Mouse (Mus musculus) embryonic facial prominence, embryonic 10.5 days (tissue): ENCODE results near the gene Crmp1. TPM values are rescaled to one million over a fixed set of nuclear protein-coding genes. Genes with fewer than 3 reads are reported as not detected.

ENCODE experiments used
- DNase-seq: peaks from one replicate; pipeline ENCODE4 v3.0.0-alpha.2; 2017; ENCODE audit warnings: low spot score
- H3K27ac ChIP-seq: fragments of 300-500 bp; sonication (generic); replicated peaks from 2 replicates; pipeline ENCODE4 v1.5.1; 2016; ENCODE audit warnings: mild to moderate bottlenecking
- H3K27me3 ChIP-seq: fragments of 300-500 bp; sonication (generic); replicated peaks from 2 replicates; pipeline ENCODE4 v1.6.1; 2016; ENCODE audit warnings: low read depth, mild to moderate bottlenecking; ENCODE audit not compliant: poor library complexity, severe bottlenecking
- H3K36me3 ChIP-seq: fragments of 300-500 bp; sonication (generic); replicated peaks from 2 replicates; pipeline ENCODE4 v1.6.1; 2016; ENCODE audit warnings: mild to moderate bottlenecking, moderate library complexity
- H3K4me1 ChIP-seq: fragments of 300-500 bp; sonication (generic); 2 replicates; pipeline ENCODE4 v1.6.1; 2016
- H3K4me3 ChIP-seq: fragments of 300-500 bp; sonication (generic); 2 replicates; pipeline ENCODE4 v1.5.1; 2016; ENCODE audit warnings: mild to moderate bottlenecking, moderate library complexity
- H3K9me3 ChIP-seq: fragments of 300-500 bp; sonication (generic); 2 replicates; pipeline ENCODE4 v1.6.1; 2016; ENCODE audit warnings: mild to moderate bottlenecking
- WGBS: fragments of 180-500 bp; shearing (Covaris S2); methylation state at CpG from one replicate; pipeline ENCODE4 v1.1.7; 2016; 5-methylcytosine and 5-hydroxymethylcytosine counted together
- polyA plus RNA-seq: library from polyadenylated mRNA; unstranded; fragments of >200 nt; fragmentation: Nextera tagmentation; extraction: Ambion mirVana; gene quantifications from 2 replicates; pipeline ENCODE4 v1.2.1, GENCODE M21; 2016

The Crmp1 gene
- polyA plus RNA-seq, 1 experiment from 2014 or later = 80.2 TPM

- no peak for DNase-seq
- Histone ChIP-seq H3K27me3 (no peaks in the 10 kb centered on the region), H3K4me3 (no peak overlapping the region), H3K9me3 (no peaks in the 10 kb centered on the region), H3K36me3 (no peaks in the 10 kb centered on the region), H3K27ac (no peak overlapping the region), H3K4me1 (0 out of 2 replicates have a peak, but pooled peaks cover 2% of the 10 kb centered on the region)
- 90% methylated on average over 7 of the region's 7 CpGs for WGBS
These were observed 26.5 kb upstream of the Crmp1 start for GRCm38 (mm10) chr5:37215276-37215675.

GRCm38 (mm10) chr5:37219615-37220014 is 22.1 kb upstream of the Crmp1 start:
- DNase-seq = peak; percentile 13
- Histone ChIP-seq H3K27me3 (no peaks in the 10 kb centered on the region), H3K4me1 (peaks cover 2% of the 10 kb centered on the region; the same call in 1 of the 2 replicates), H3K4me3 (no peak overlapping the region), H3K27ac (no peak overlapping the region), H3K9me3 (no peaks in the 10 kb centered on the region), H3K36me3 (no peaks in the 10 kb centered on the region)
- 43% methylated on average over 5 of the region's 5 CpGs for WGBS

- DNase-seq = no peak
- Histone ChIP-seq H3K4me1 (peaks cover 2% of the 10 kb centered on the region; the same call in 1 of the 2 replicates), H3K36me3 (no peaks in the 10 kb centered on the region), H3K27me3 (no peaks in the 10 kb centered on the region), H3K27ac (no peak overlapping the region), H3K9me3 (no peaks in the 10 kb centered on the region), H3K4me3 (no peak overlapping the region)
- 90% methylated on average over 5 of the region's 5 CpGs for WGBS
These were observed 21.2 kb upstream of the Crmp1 start for GRCm38 (mm10) chr5:37220575-37220974.

GRCm38 (mm10) chr5:37221563-37221962 is 20.2 kb upstream of the Crmp1 start:
- H3K4me3 ChIP-seq = no peak overlapping the region
- no peaks in the 10 kb centered on the region for H3K36me3 ChIP-seq
- H3K27me3 ChIP-seq = no peaks in the 10 kb centered on the region
- no peaks in the 10 kb centered on the region for H3K9me3 ChIP-seq
- H3K27ac ChIP-seq = no peak overlapping the region
- peaks cover 2% of the 10 kb centered on the region; the same call in 1 of the 2 replicates for H3K4me1 ChIP-seq
- 66% methylated on average over 6 of the region's 6 CpGs for WGBS
- no peak for DNase-seq

- Histone ChIP-seq H3K27ac (no peak overlapping the region), H3K4me3 (no peak overlapping the region), H3K27me3 (no peaks in the 10 kb centered on the region), H3K4me1 (peaks cover 2% of the 10 kb centered on the region; the same call in 1 of the 2 replicates), H3K9me3 (no peaks in the 10 kb centered on the region), H3K36me3 (no peaks in the 10 kb centered on the region)
- DNase-seq = no peak
- WGBS = 59% methylated on average over 8 of the region's 8 CpGs
These were observed 19.4 kb upstream of the Crmp1 start for GRCm38 (mm10) chr5:37222316-37222715.

GRCm38 (mm10) chr5:37225708-37226107 is 16.0 kb upstream of the Crmp1 start:
- H3K36me3 ChIP-seq = no peaks in the 10 kb centered on the region
- 0 out of 2 replicates have a peak, but pooled peaks cover 3% of the 10 kb centered on the region for H3K27me3 ChIP-seq
- H3K4me3 ChIP-seq = no peak overlapping the region
- peaks cover 2% of the 10 kb centered on the region; the same call in 1 of the 2 replicates for H3K4me1 ChIP-seq
- no peak for DNase-seq
- no peaks in the 10 kb centered on the region for H3K9me3 ChIP-seq
- no peak overlapping the region for H3K27ac ChIP-seq
- 90% methylated on average over 1 of the region's 1 CpGs for WGBS

GRCm38 (mm10) chr5:37227956-37228680 is 13.6 kb upstream of the Crmp1 start:
- no peaks in the 10 kb centered on the region for H3K9me3 ChIP-seq
- H3K4me3 ChIP-seq = no peak overlapping the region
- no peak overlapping the region for H3K27ac ChIP-seq
- no peak for DNase-seq
- 57% methylated on average over 6 of the region's 6 CpGs for WGBS
- H3K36me3 ChIP-seq = no peaks in the 10 kb centered on the region
- peaks cover 2% of the 10 kb centered on the region; the same call in 1 of the 2 replicates for H3K4me1 ChIP-seq
- H3K27me3 ChIP-seq = peaks cover 3% of the 10 kb centered on the region; the same call in 1 of the 2 replicates

- H3K27ac ChIP-seq = no peak overlapping the region
- no peak for DNase-seq
- peaks cover 2% of the 10 kb centered on the region; the same call in 1 of the 2 replicates for H3K4me1 ChIP-seq
- peaks cover 4% of the 10 kb centered on the region; the same call in 1 of the 2 replicates for H3K27me3 ChIP-seq
- WGBS = 80% methylated on average over 7 of the region's 7 CpGs
- H3K4me3 ChIP-seq = no peak overlapping the region
- no peaks in the 10 kb centered on the region for H3K36me3 ChIP-seq
- H3K9me3 ChIP-seq = no peaks in the 10 kb centered on the region
These were observed 12.8 kb upstream of the Crmp1 start for GRCm38 (mm10) chr5:37228894-37229293.

GRCm38 (mm10) chr5:37233010-37233557 is 8.7 kb upstream of the Crmp1 start:
- no peak for DNase-seq
- no peaks in the 10 kb centered on the region for H3K9me3 ChIP-seq
- H3K27ac ChIP-seq = no peak overlapping the region
- peaks cover 1% of the 10 kb centered on the region; the same call in 1 of the 2 replicates for H3K4me1 ChIP-seq
- H3K36me3 ChIP-seq = no peaks in the 10 kb centered on the region
- H3K4me3 ChIP-seq = no peak overlapping the region
- H3K27me3 ChIP-seq = peaks cover 12% of the 10 kb centered on the region; the same call in 1 of the 2 replicates
- 53% methylated on average over 9 of the region's 9 CpGs for WGBS

- Histone ChIP-seq H3K9me3 (no peaks in the 10 kb centered on the region), H3K4me1 (peaks cover 15% of the 10 kb centered on the region), H3K27ac (no peak overlapping the region), H3K36me3 (no peaks in the 10 kb centered on the region), H3K4me3 (no peak overlapping the region), H3K27me3 (peaks cover 51% of the 10 kb centered on the region)
- 42% methylated on average over 2 of the region's 2 CpGs for WGBS
- DNase-seq = no peak
These were observed 3.1 kb upstream of the Crmp1 start for GRCm38 (mm10) chr5:37238654-37239053.

GRCm38 (mm10) chr5:37240550-37240949 is 1.2 kb upstream of the Crmp1 start:
- WGBS = 8% methylated on average over 5 of the region's 5 CpGs
- peak; percentile 81 for DNase-seq
- H3K4me1 ChIP-seq = peaks cover 34% of the 10 kb centered on the region
- H3K9me3 ChIP-seq = no peaks in the 10 kb centered on the region
- H3K4me3 ChIP-seq = no peak overlapping the region
- H3K36me3 ChIP-seq = no peaks in the 10 kb centered on the region
- H3K27ac ChIP-seq = no peak overlapping the region
- peaks cover 67% of the 10 kb centered on the region for H3K27me3 ChIP-seq

- Histone ChIP-seq H3K36me3 (no peaks in the 10 kb centered on the region), H3K9me3 (no peaks in the 10 kb centered on the region), H3K27me3 (peaks cover 72% of the 10 kb centered on the region), H3K4me1 (peaks cover 40% of the 10 kb centered on the region), H3K4me3 (peak overlapping the region; percentile 80), H3K27ac (no peak overlapping the region)
- no peak for DNase-seq
- WGBS = 13% methylated on average over 9 of the region's 9 CpGs
These were observed 516 bp upstream of the Crmp1 start for GRCm38 (mm10) chr5:37241224-37241623.
